Mouse (Mus musculus) left cerebral cortex, postnatal 10 days (tissue): ENCODE results near the gene Dtd1. TPM values are rescaled to one million over a fixed set of nuclear protein-coding genes. Genes with fewer than 3 reads are reported as not detected.

Source experiments
- DNase-seq, 2 experiments: peaks; one replicate each; pipeline ENCODE4 v3.0.0; 2021 to 2022; ENCODE audit warnings: low spot score in 2 of 2, mixed read lengths in 1 of 2; ENCODE audit errors: extremely low spot score in 1 of 2
- intact Hi-C: fragments of 180-260 bp; cut with DNase I; formaldehyde crosslinking; loops from one replicate; pipeline ENCODE4 v1.15.1; 2025
- total RNA-seq, 2 experiments: library from RNA; stranded (reverse); gene quantifications; 2 replicates each; pipeline ENCODE4 v1.2.3; 2021

The Dtd1 gene
- total RNA-seq, 2 experiments from 2014 or later = 56.4 to 61.0 TPM

GRCm38 (mm10) chr2:144694923-144695322 lies 95.2 kb downstream of the Dtd1 start:
- intact Hi-C loops = no loop called here
- DNase-seq = no peak

- DNase-seq = no peak
- intact Hi-C loops = no loop called here
These were observed 98.3 kb downstream of the Dtd1 start for GRCm38 (mm10) chr2:144698046-144698445.

- intact Hi-C loops = no loop called here
- DNase-seq = no peak
These were observed 100.9 kb downstream of the Dtd1 start for GRCm38 (mm10) chr2:144700608-144701007.

- intact Hi-C loops = no loop called here
- no peak for DNase-seq
These were observed 101.9 kb downstream of the Dtd1 start for GRCm38 (mm10) chr2:144701415-144702149.

- DNase-seq = no peak
- intact Hi-C loops = no loop called here
These were observed 109.6 kb downstream of the Dtd1 start for GRCm38 (mm10) chr2:144709285-144709684.

GRCm38 (mm10) chr2:144709704-144710103 lies 110.0 kb downstream of the Dtd1 start:
- intact Hi-C loops = no loop called here
- DNase-seq = no peak

GRCm38 (mm10) chr2:144714596-144714995 lies 114.9 kb downstream of the Dtd1 start:
- no peak for DNase-seq
- intact Hi-C loops = no loop called here

- intact Hi-C loops = no loop called here
- no peak for DNase-seq
These were observed 115.6 kb downstream of the Dtd1 start for GRCm38 (mm10) chr2:144715211-144715768.

GRCm38 (mm10) chr2:144716248-144716647 lies 116.6 kb downstream of the Dtd1 start:
- DNase-seq = no peak
- intact Hi-C loops = no loop called here

- intact Hi-C loops = no loop called here
- DNase-seq = no peak
These were observed 118.6 kb downstream of the Dtd1 start for GRCm38 (mm10) chr2:144718273-144718672.

- intact Hi-C loops = no loop called here
- no peak for DNase-seq
These were observed 119.6 kb downstream of the Dtd1 start for GRCm38 (mm10) chr2:144719294-144719693.

GRCm38 (mm10) chr2:144719718-144720117 lies 120.0 kb downstream of the Dtd1 start:
- intact Hi-C loops = no loop called here
- no peak for DNase-seq

- intact Hi-C loops = no loop called here
These were observed 120.8 kb downstream of the Dtd1 start for GRCm38 (mm10) chr2:144720407-144720959.

GRCm38 (mm10) chr2:144724679-144725078 lies 125.0 kb downstream of the Dtd1 start:
- intact Hi-C loops = no loop called here
- no peak for DNase-seq

More at GRCm38 (mm10) chr2:144720407-144720959, 120.8 kb downstream of the Dtd1 start:
- no peak for DNase-seq

GRCm38 (mm10) chr2:144727136-144727535 lies 127.4 kb downstream of the Dtd1 start:
- intact Hi-C loops = no loop called here
- DNase-seq = no peak

- intact Hi-C loops = no loop called here
- DNase-seq = no peak
These were observed 130.1 kb downstream of the Dtd1 start for GRCm38 (mm10) chr2:144729776-144730175.

GRCm38 (mm10) chr2:144738161-144738560 lies 138.5 kb downstream of the Dtd1 start:
- no peak for DNase-seq
- intact Hi-C loops = no loop called here

- DNase-seq = no peak
- intact Hi-C loops = no loop called here
These were observed 138.9 kb downstream of the Dtd1 start for GRCm38 (mm10) chr2:144738576-144738975.

GRCm38 (mm10) chr2:144740577-144740997 lies 140.9 kb downstream of the Dtd1 start:
- peak in 1 of 2 experiments; percentile 32 for DNase-seq
- intact Hi-C loops = no loop called here

- intact Hi-C loops = no loop called here
- DNase-seq = no peak
These were observed 142.3 kb downstream of the Dtd1 start for GRCm38 (mm10) chr2:144741973-144742372.
